Mouse (Mus musculus) liver, embryonic 15.5 days (tissue): ENCODE results near the gene Gm29564. TPM values are rescaled to one million over a fixed set of nuclear protein-coding genes. Genes with fewer than 3 reads are reported as not detected.
"Not testable (repeated sequence)": the region's sequence is repeated elsewhere in the genome, so short reads cannot be mapped to it uniquely, and the experiment has no call there.

Source experiments
- ATAC-seq: fragments of 200-750 bp; cut with Nextera tagmentation; 2 replicates; pipeline ENCODE4 v1.8.0; 2017; ENCODE audit warnings: moderate number of reproducible peaks, mild to moderate bottlenecking, moderate library complexity; ENCODE audit not compliant: insufficient read depth
- H3K27ac ChIP-seq: fragments of 300-500 bp; sonication (generic); replicated peaks from 2 replicates; pipeline ENCODE4 v1.5.1; 2015; ENCODE audit warnings: mild to moderate bottlenecking, inconsistent platforms
- H3K27me3 ChIP-seq: fragments of 300-500 bp; sonication (generic); 2 replicates; pipeline ENCODE4 v1.6.1; 2015; ENCODE audit warnings: mild to moderate bottlenecking, inconsistent platforms
- H3K36me3 ChIP-seq: fragments of 300-500 bp; sonication (generic); replicated peaks from 2 replicates; pipeline ENCODE4 v1.6.1; 2015; ENCODE audit warnings: moderate library complexity, mild to moderate bottlenecking, inconsistent platforms
- H3K4me1 ChIP-seq: fragments of 300-500 bp; sonication (generic); replicated peaks from 2 replicates; pipeline ENCODE4 v1.6.1; 2015; ENCODE audit warnings: inconsistent platforms
- H3K4me2 ChIP-seq: fragments of 300-500 bp; sonication (generic); 2 replicates; pipeline ENCODE4 v1.6.1; 2015; ENCODE audit warnings: moderate library complexity, mild to moderate bottlenecking, inconsistent platforms
- H3K4me3 ChIP-seq: fragments of 300-500 bp; sonication (generic); replicated peaks from 2 replicates; pipeline ENCODE4 v1.5.1; 2015; ENCODE audit warnings: mild to moderate bottlenecking, inconsistent platforms
- H3K9ac ChIP-seq: fragments of 300-500 bp; sonication (generic); 2 replicates; pipeline ENCODE4 v1.6.1; 2015; ENCODE audit warnings: moderate library complexity, mild to moderate bottlenecking, inconsistent platforms
- H3K9me3 ChIP-seq: fragments of 300-500 bp; sonication (generic); replicated peaks from 2 replicates; pipeline ENCODE4 v1.6.1; 2016; ENCODE audit warnings: inconsistent platforms
- WGBS: fragments of 180-500 bp; shearing (Covaris S2); methylation state at CpG from one replicate; pipeline ENCODE4 v1.1.7; 2015; ENCODE audit warnings: mixed read lengths; ENCODE audit not compliant: insufficient replicate concordance; 5-methylcytosine and 5-hydroxymethylcytosine counted together
- polyA plus RNA-seq: library from polyadenylated mRNA; unstranded; fragments of >200 nt; fragmentation: Nextera tagmentation; extraction: Ambion mirVana; gene quantifications from 2 replicates; pipeline ENCODE4 v1.2.1, GENCODE M21; 2015

Gene Gm29564
- polyA plus RNA-seq: not detected in 2 replicates

GRCm38 (mm10) chrY:78212693-78213092 is at the start of gene Gm29564:
Gene Gm29564, plus strand, starts transcription at chrY:78212993.
- H3K9me3 ChIP-seq, H3K27me3 ChIP-seq, H3K9ac ChIP-seq, H3K4me3 ChIP-seq, ATAC-seq, H3K36me3 ChIP-seq, H3K4me2 ChIP-seq, H3K27ac ChIP-seq, H3K4me1 ChIP-seq: not testable (repeated sequence)
- no CpG with 5 or more reads among the region's 6 CpGs for WGBS

Other genes with a start within 250 kb of the Gm29564 start
- gene Gm20867, start 249.8 kb upstream of the Gm29564 start, polyA plus RNA-seq: not detected in 2 replicates